ENCODE assay signal across 21 mouse cellular contexts in genomic region chr8:9292532-9292931, GRCm38 (mm10).
DNase-seq lines count a peak whose midpoint lies in the region; ATAC-seq lines count a peak whose summit lies in the region.
"Had no signal": no experiment of that assay in that cellular context is flagged by ENCODE, and none has a peak within 500 bp of the region (broad histone marks: within the 10 kb centered on the region; RNA-seq: fewer than 3 reads in every experiment).

No protein-coding gene starts in this region.

- peak; percentile 69 for ATAC-seq in frontal cortex, adult (ENCODE audit: low TSS enrichment)
- ATAC-seq: activated CD4-positive, CD25-positive, alpha-beta regulatory T cell, adult 4 months; CD4-positive, CD25-positive, alpha-beta regulatory T cell, adult 4 months; Patski had no signal

- intact Hi-C loops in left cerebral cortex, postnatal 14 days (cut with DNase I): no loop called here
- intact Hi-C loops in left cerebral cortex, postnatal 10 days (cut with DNase I): no loop called here
- intact Hi-C loops in gastrocnemius, postnatal 36 days (cut with DNase I): no loop called here

- no peak for DNase-seq in frontal cortex, postnatal 10 days (ENCODE audit: low spot score in 2 of 2)
- peak; percentile 18 to 23 for DNase-seq in left cerebral cortex, postnatal 14 days (ENCODE audit: low spot score in 2 of 2)
- no peak for DNase-seq in left cerebral cortex, postnatal 10 days (ENCODE audit: extremely low spot score in 1 of 2, low spot score in 2 of 2)
- DNase-seq in right cerebral cortex, adult 18-20 months: peak; percentile 9
- no peak for DNase-seq in right cerebral cortex, postnatal 25 days
- peak; percentile 64 for DNase-seq in brain, adult 2 months (ENCODE audit: low read depth, low spot score)
- no peak for DNase-seq in gastrocnemius, postnatal 36 days
- DNase-seq: adrenal gland, adult 2 months; adrenal gland, adult 8-10 months; adrenal gland, postnatal 10 days; adrenal gland, postnatal 14 days; adrenal gland, postnatal 25 days; adrenal gland, postnatal 36 days; B cell, adult 2 months; cerebellum, adult 11 months; cerebellum, adult 11-12 months; cerebellum, adult 18-20 months had no signal

Comparison
In these comparisons a context has a peak if more than half of its experiments do, and no peak if none do; other contexts are left out.
1. DNase-seq: peak in left cerebral cortex, postnatal 14 days (2 of 2), right cerebral cortex, adult 18-20 months (single experiment) and brain, adult 2 months (single experiment); none in frontal cortex, postnatal 10 days (0 of 2), left cerebral cortex, postnatal 10 days (0 of 2), right cerebral cortex, postnatal 25 days (single experiment) and gastrocnemius, postnatal 36 days (0 of 2).